In the genomic region with DNA sequence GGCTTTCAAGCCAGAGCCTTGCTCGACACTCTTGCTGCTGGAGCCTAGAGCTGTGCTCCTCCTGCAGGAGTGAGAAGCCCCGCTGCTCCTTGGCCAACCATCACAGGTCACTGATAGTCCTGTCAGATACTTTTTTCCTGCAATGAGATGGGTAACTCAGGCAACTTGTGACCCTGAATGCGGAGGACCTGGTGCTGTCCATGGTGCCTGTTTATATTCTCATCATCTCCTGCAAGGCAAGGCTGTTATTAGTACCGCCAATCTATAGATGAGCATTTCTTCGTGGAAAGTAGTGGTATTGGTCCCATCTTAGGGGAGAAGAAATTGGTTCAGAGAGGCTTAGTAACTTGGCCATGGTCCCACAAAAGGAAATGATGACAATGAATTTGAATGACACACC, we compare ENCODE assay signal across 1 mouse cellular context.
TF ChIP-seq lines count a peak whose summit lies in the region.

No protein-coding gene starts in this region.

TF ChIP-seq in MEL, 35 proteins besides CTCF, POLR2A, EP300 and RAD21:
- TF ChIP-seq ELF1 (IDR thresholded peaks at IDR 0.05; ENCODE audit: low read depth, low read length) = no peak
- TF ChIP-seq ZMIZ1 (IDR thresholded peaks at IDR 0.05; ENCODE audit: low read depth, low read length) = no peak
- no peak for TF ChIP-seq CHD1 (IDR thresholded peaks at IDR 0.05; ENCODE audit: low read depth, low read length)
- TF ChIP-seq RCOR1 (IDR thresholded peaks at IDR 0.05; ENCODE audit: low read depth, low read length) = no peak
- TF ChIP-seq SMC3 (IDR thresholded peaks at IDR 0.05; ENCODE audit: low read depth, low read length) = no peak
- TF ChIP-seq NRF1 (IDR thresholded peaks at IDR 0.05; ENCODE audit: insufficient read depth, low read depth, low read length, poor library complexity, severe bottlenecking) = no peak
- no peak for TF ChIP-seq TAL1 (IDR thresholded peaks at IDR 0.05; ENCODE audit: low read length)
- TF ChIP-seq ETS1 (IDR thresholded peaks at IDR 0.05; ENCODE audit: low read depth, low read length) = no peak
- TF ChIP-seq SIN3A (IDR thresholded peaks at IDR 0.05; ENCODE audit: low read length) = no peak
- no peak for TF ChIP-seq GABPA (IDR thresholded peaks at IDR 0.05; ENCODE audit: low read depth, low read length)
- TF ChIP-seq MYC (IDR thresholded peaks at IDR 0.05; ENCODE audit: low read depth, low read length) = no peak
